In genomic region chr8:120883369-120883768, GRCm38 (mm10) we compare ENCODE assay signal across 9 mouse cellular contexts.
DNase-seq lines count a peak whose midpoint lies in the region; ATAC-seq and TF ChIP-seq lines count a peak whose summit lies in the region.
"Had no signal": no experiment of that assay in that cellular context is flagged by ENCODE, and none has a peak within 500 bp of the region (broad histone marks: within the 10 kb centered on the region; RNA-seq: fewer than 3 reads in every experiment).

No protein-coding gene starts in this region.

- 0 out of 2 replicates have a peak overlapping the region, but pooled peaks have one; percentile 17 for H3K9ac ChIP-seq in forebrain, embryonic 16.5 days (replicated peaks; ENCODE audit: low read depth, low read length)
- no peak overlapping the region for H3K9ac ChIP-seq in midbrain, embryonic 15.5 days

- no peaks in the 10 kb centered on the region for H3K9me3 ChIP-seq in heart, embryonic 10.5 days
- no peaks in the 10 kb centered on the region for H3K9me3 ChIP-seq in E14TG2a.4 (ENCODE audit: low read length)
- H3K9me3 ChIP-seq in forebrain, embryonic 16.5 days (ENCODE audit: control insufficient read depth, low read length) = no peaks in the 10 kb centered on the region
- no peaks in the 10 kb centered on the region for H3K9me3 ChIP-seq in midbrain, embryonic 15.5 days

- H3K27me3 ChIP-seq in heart, embryonic 10.5 days (ENCODE audit: insufficient read depth, poor library complexity, severe bottlenecking) = peaks cover 100% of the 10 kb centered on the region
- H3K27me3 ChIP-seq in E14TG2a.4 (ENCODE audit: insufficient read depth, low read length) = peaks cover 90% of the 10 kb centered on the region
- peaks cover 61% of the 10 kb centered on the region for H3K27me3 ChIP-seq in forebrain, embryonic 16.5 days (replicated peaks; ENCODE audit: control insufficient read depth, insufficient read depth, low read length)
- H3K27me3 ChIP-seq in midbrain, embryonic 15.5 days (replicated peaks) = peaks cover 66% of the 10 kb centered on the region

- H3K27ac ChIP-seq in heart, embryonic 10.5 days = peak overlapping the region; percentile 47
- no peak overlapping the region for H3K27ac ChIP-seq in forebrain, embryonic 16.5 days (ENCODE audit: low read length)
- no peak overlapping the region for H3K27ac ChIP-seq in midbrain, embryonic 15.5 days
- H3K27ac ChIP-seq: kidney, postnatal 0 days had no signal

- H3K4me2 ChIP-seq in forebrain, embryonic 16.5 days (ENCODE audit: low read length) = no peak overlapping the region; the same call in 1 of the 2 replicates
- peak overlapping the region; percentile 23 for H3K4me2 ChIP-seq in midbrain, embryonic 15.5 days

- no peak for ATAC-seq in forebrain, embryonic 16.5 days
- ATAC-seq in midbrain, embryonic 15.5 days (replicated peaks) = no peak
- no peak for ATAC-seq in monocyte, adult 5-6 weeks (replicated peaks; ENCODE audit: insufficient number of reproducible peaks, low FRiP score, low TSS enrichment, poor library complexity, severe bottlenecking)

- TF ChIP-seq CTCF in E14TG2a.4 (conservative IDR thresholded peaks at IDR 0.05; ENCODE audit: low read length) = no peak

- 6% methylated on average over 25 of the region's 25 CpGs for WGBS in heart, embryonic 10.5 days
- WGBS in forebrain, embryonic 16.5 days = 1% methylated on average over 25 of the region's 25 CpGs
- 3% methylated on average over 25 of the region's 25 CpGs for WGBS in midbrain, embryonic 15.5 days

- H3K36me3 ChIP-seq in heart, embryonic 10.5 days = no peaks in the 10 kb centered on the region
- H3K36me3 ChIP-seq in E14TG2a.4 (ENCODE audit: insufficient read depth, low read length) = no peaks in the 10 kb centered on the region
- no peaks in the 10 kb centered on the region for H3K36me3 ChIP-seq in forebrain, embryonic 16.5 days (ENCODE audit: control insufficient read depth, insufficient read depth)
- H3K36me3 ChIP-seq in midbrain, embryonic 15.5 days (replicated peaks) = no peaks in the 10 kb centered on the region

- intact Hi-C loops in heart, postnatal 25 days (cut with DNase I) = no loop called here

- H3K4me1 ChIP-seq in heart, embryonic 10.5 days = peaks cover 47% of the 10 kb centered on the region
- peaks cover 27% of the 10 kb centered on the region for H3K4me1 ChIP-seq in E14TG2a.4 (replicated peaks; ENCODE audit: low read depth, low read length)
- H3K4me1 ChIP-seq in forebrain, embryonic 16.5 days (replicated peaks; ENCODE audit: control insufficient read depth, insufficient read depth, low read length) = peaks cover 3% of the 10 kb centered on the region; the same call in 1 of the 2 replicates
- H3K4me1 ChIP-seq in midbrain, embryonic 15.5 days = peaks cover 14% of the 10 kb centered on the region

- peak overlapping the region; percentile 38 for H3K4me3 ChIP-seq in heart, embryonic 10.5 days
- peak overlapping the region; percentile 51 for H3K4me3 ChIP-seq in E14TG2a.4 (replicated peaks; ENCODE audit: low read length)
- no peak overlapping the region for H3K4me3 ChIP-seq in forebrain, embryonic 16.5 days (replicated peaks; ENCODE audit: low read length)
- no peak overlapping the region for H3K4me3 ChIP-seq in midbrain, embryonic 15.5 days

- DNase-seq in heart, embryonic 10.5 days (ENCODE audit: low spot score) = no peak
- no peak for DNase-seq in heart, postnatal 25 days (ENCODE audit: low spot score)
- DNase-seq in cerebellum, adult 18-20 months = no peak
- DNase-seq in cerebellum, postnatal 10 days = no peak

Comparison
In these comparisons a context has a peak if more than half of its experiments do, and no peak if none do; other contexts are left out.
1. H3K4me3 ChIP-seq: peak in heart, embryonic 10.5 days (single experiment) and E14TG2a.4 (single experiment); none in forebrain, embryonic 16.5 days (single experiment) and midbrain, embryonic 15.5 days (single experiment).